Mouse (Mus musculus): ENCODE results near the gene Adam11. TPM values are rescaled to one million over a fixed set of nuclear protein-coding genes. Genes with fewer than 3 reads are reported as not detected.

The Adam11 gene
- polyA plus RNA-seq, 1 experiment = 12.1 TPM

- Histone ChIP-seq H3K4me1 (ENCODE audit: control insufficient read depth, insufficient read depth, insufficient read length) (no peaks in the 10 kb centered on the region), H3K27ac (ENCODE audit: insufficient read depth, low read length) (no peak overlapping the region), H3K36me3 (ENCODE audit: control insufficient read depth, insufficient read depth, low read length) (no peaks in the 10 kb centered on the region), H3K27me3 (ENCODE audit: control insufficient read depth, insufficient read depth, low read length) (peaks cover 1% of the 10 kb centered on the region; the same call in 1 of the 2 replicates), H3K4me3 (ENCODE audit: extremely low read depth, insufficient read depth, insufficient read length) (no peak overlapping the region)
- DNase-seq (ENCODE audit: low read depth in 1 of 2, low spot score in 2 of 2) = no peak
- TF ChIP-seq POLR2A (IDR thresholded peaks at IDR 0.05; ENCODE audit: low read depth, low read length) (no peak), CTCF (IDR thresholded peaks at IDR 0.05; ENCODE audit: extremely low read depth, insufficient read depth, insufficient read length, insufficient replicate concordance) (no peak)
- WGBS = 58% methylated on average over 6 of the region's 6 CpGs
These were observed 29.9 kb upstream of the Adam11 start for GRCm38 (mm10) chr11:102731366-102731765.

GRCm38 (mm10) chr11:102733146-102733545 is 28.1 kb upstream of the Adam11 start:
- peaks cover 1% of the 10 kb centered on the region; the same call in 1 of the 2 replicates for H3K27me3 ChIP-seq (ENCODE audit: control insufficient read depth, insufficient read depth, low read length)
- H3K36me3 ChIP-seq (ENCODE audit: control insufficient read depth, insufficient read depth, low read length) = no peaks in the 10 kb centered on the region
- no peak for TF ChIP-seq CTCF (IDR thresholded peaks at IDR 0.05; ENCODE audit: extremely low read depth, insufficient read depth, insufficient read length, insufficient replicate concordance)
- no peak for TF ChIP-seq POLR2A (IDR thresholded peaks at IDR 0.05; ENCODE audit: low read depth, low read length)
- 77% methylated on average over 5 of the region's 5 CpGs for WGBS
- no peaks in the 10 kb centered on the region for H3K4me1 ChIP-seq (ENCODE audit: control insufficient read depth, insufficient read depth, insufficient read length)
- H3K27ac ChIP-seq (ENCODE audit: insufficient read depth, low read length) = no peak overlapping the region
- no peak overlapping the region for H3K4me3 ChIP-seq (ENCODE audit: extremely low read depth, insufficient read depth, insufficient read length)
- no peak for DNase-seq (ENCODE audit: low read depth in 1 of 2, low spot score in 2 of 2)

GRCm38 (mm10) chr11:102734961-102735360 is 26.3 kb upstream of the Adam11 start:
- Histone ChIP-seq H3K27ac (ENCODE audit: insufficient read depth, low read length) (no peak overlapping the region), H3K36me3 (ENCODE audit: control insufficient read depth, insufficient read depth, low read length) (no peaks in the 10 kb centered on the region), H3K27me3 (ENCODE audit: control insufficient read depth, insufficient read depth, low read length) (peaks cover 1% of the 10 kb centered on the region; the same call in 1 of the 2 replicates), H3K4me3 (ENCODE audit: extremely low read depth, insufficient read depth, insufficient read length) (no peak overlapping the region), H3K4me1 (ENCODE audit: control insufficient read depth, insufficient read depth, insufficient read length) (no peaks in the 10 kb centered on the region)
- 97% methylated on average over 6 of the region's 6 CpGs for WGBS
- no peak for DNase-seq (ENCODE audit: low read depth in 1 of 2, low spot score in 2 of 2)
- no peak for TF ChIP-seq POLR2A (IDR thresholded peaks at IDR 0.05; ENCODE audit: low read depth, low read length)

- no peak overlapping the region for H3K27ac ChIP-seq (ENCODE audit: insufficient read depth, low read length)
- 75% methylated on average over 3 of the region's 3 CpGs for WGBS
- no peak overlapping the region for H3K4me3 ChIP-seq (ENCODE audit: extremely low read depth, insufficient read depth, insufficient read length)
- H3K36me3 ChIP-seq (ENCODE audit: control insufficient read depth, insufficient read depth, low read length) = no peaks in the 10 kb centered on the region
- H3K4me1 ChIP-seq (ENCODE audit: control insufficient read depth, insufficient read depth, insufficient read length) = no peaks in the 10 kb centered on the region
- DNase-seq (ENCODE audit: low read depth in 1 of 2, low spot score in 2 of 2) = no peak
- TF ChIP-seq CTCF (IDR thresholded peaks at IDR 0.05; ENCODE audit: extremely low read depth, insufficient read depth, insufficient read length, insufficient replicate concordance) = no peak
- TF ChIP-seq POLR2A (IDR thresholded peaks at IDR 0.05; ENCODE audit: low read depth, low read length) = no peak
- H3K27me3 ChIP-seq (ENCODE audit: control insufficient read depth, insufficient read depth, low read length) = no peaks in the 10 kb centered on the region
These were observed 23.2 kb upstream of the Adam11 start for GRCm38 (mm10) chr11:102738046-102738445.

- 13% methylated on average over 20 of the region's 20 CpGs for WGBS
- Histone ChIP-seq H3K4me3 (ENCODE audit: extremely low read depth, insufficient read depth, insufficient read length) (peak overlapping the region; percentile 15; the same call in 1 of the 2 replicates), H3K27ac (ENCODE audit: insufficient read depth, low read length) (no peak overlapping the region), H3K4me1 (ENCODE audit: control insufficient read depth, insufficient read depth, insufficient read length) (no peaks in the 10 kb centered on the region), H3K36me3 (ENCODE audit: control insufficient read depth, insufficient read depth, low read length) (no peaks in the 10 kb centered on the region), H3K27me3 (ENCODE audit: control insufficient read depth, insufficient read depth, low read length) (no peaks in the 10 kb centered on the region)
- peak; percentile 31 to 43 for DNase-seq (ENCODE audit: low read depth in 1 of 2, low spot score in 2 of 2)
- TF ChIP-seq POLR2A (IDR thresholded peaks at IDR 0.05; ENCODE audit: low read depth, low read length) = no peak
- peak; percentile 30; the same call in 1 of the 2 replicates for TF ChIP-seq CTCF (IDR thresholded peaks at IDR 0.05; ENCODE audit: extremely low read depth, insufficient read depth, insufficient read length, insufficient replicate concordance)
These were observed 21.8 kb upstream of the Adam11 start for GRCm38 (mm10) chr11:102739278-102739966.

- 75% methylated on average over 11 of the region's 11 CpGs for WGBS
- H3K4me3 ChIP-seq (ENCODE audit: extremely low read depth, insufficient read depth, insufficient read length) = no peak overlapping the region
- DNase-seq (ENCODE audit: low read depth in 1 of 2, low spot score in 2 of 2) = no peak
- TF ChIP-seq POLR2A (IDR thresholded peaks at IDR 0.05; ENCODE audit: low read depth, low read length) = no peak
- TF ChIP-seq CTCF (IDR thresholded peaks at IDR 0.05; ENCODE audit: extremely low read depth, insufficient read depth, insufficient read length, insufficient replicate concordance) = no peak
- H3K36me3 ChIP-seq (ENCODE audit: control insufficient read depth, insufficient read depth, low read length) = no peaks in the 10 kb centered on the region
- H3K27me3 ChIP-seq (ENCODE audit: control insufficient read depth, insufficient read depth, low read length) = no peaks in the 10 kb centered on the region
- H3K27ac ChIP-seq (ENCODE audit: insufficient read depth, low read length) = no peak overlapping the region
- no peaks in the 10 kb centered on the region for H3K4me1 ChIP-seq (ENCODE audit: control insufficient read depth, insufficient read depth, insufficient read length)
These were observed 20.6 kb upstream of the Adam11 start for GRCm38 (mm10) chr11:102740634-102741033.
